Mouse (Mus musculus) macrophage (primary cell): Measurements from ENCODE around the gene Lmx1b. TPM values are rescaled to one million over a fixed set of nuclear protein-coding genes. Genes with fewer than 3 reads are reported as not detected.

Source experiments
- H3K27ac ChIP-seq: fragments of 350-480 bp; formaldehyde crosslinking; 2 replicates; pipeline ENCODE4 v1.9.0; 2021
- H3K36me3 ChIP-seq: fragments of 350-480 bp; formaldehyde crosslinking; 2 replicates; pipeline ENCODE4 v1.9.0; 2021; ENCODE audit errors: inconsistent target
- H3K4me3 ChIP-seq: fragments of 350-480 bp; formaldehyde crosslinking; 2 replicates; pipeline ENCODE4 v1.9.0; 2021; ENCODE audit errors: inconsistent target
- H3K79me2 ChIP-seq: fragments of 350-480 bp; formaldehyde crosslinking; 2 replicates; pipeline ENCODE4 v1.9.0; 2021; ENCODE audit errors: inconsistent target
- WGBS: methylation state at CpG from one replicate; pipeline ENCODE4 v1.1.7; 2026; ENCODE audit warnings: inconsistent platforms; ENCODE audit not compliant: missing documents; 5-methylcytosine and 5-hydroxymethylcytosine counted together
- polyA plus RNA-seq: library from polyadenylated mRNA; stranded (reverse); fragments of 250-400 nt; gene quantifications from 3 replicates; pipeline ENCODE4 v1.2.4, GENCODE M21; 2018; ENCODE audit warnings: inconsistent platforms

The Lmx1b gene
- polyA plus RNA-seq, 1 experiment from 2014 or later = not detected

GRCm38 (mm10) chr2:33658602-33659287 is 18.4 kb upstream of the Lmx1b start:
- Histone ChIP-seq H3K79me2 (no peaks in the 10 kb centered on the region), H3K4me3 (no peak overlapping the region), H3K27ac (no peak overlapping the region), H3K36me3 (no peaks in the 10 kb centered on the region)
- WGBS = 34% methylated on average over 8 of the region's 12 CpGs

DNA sequence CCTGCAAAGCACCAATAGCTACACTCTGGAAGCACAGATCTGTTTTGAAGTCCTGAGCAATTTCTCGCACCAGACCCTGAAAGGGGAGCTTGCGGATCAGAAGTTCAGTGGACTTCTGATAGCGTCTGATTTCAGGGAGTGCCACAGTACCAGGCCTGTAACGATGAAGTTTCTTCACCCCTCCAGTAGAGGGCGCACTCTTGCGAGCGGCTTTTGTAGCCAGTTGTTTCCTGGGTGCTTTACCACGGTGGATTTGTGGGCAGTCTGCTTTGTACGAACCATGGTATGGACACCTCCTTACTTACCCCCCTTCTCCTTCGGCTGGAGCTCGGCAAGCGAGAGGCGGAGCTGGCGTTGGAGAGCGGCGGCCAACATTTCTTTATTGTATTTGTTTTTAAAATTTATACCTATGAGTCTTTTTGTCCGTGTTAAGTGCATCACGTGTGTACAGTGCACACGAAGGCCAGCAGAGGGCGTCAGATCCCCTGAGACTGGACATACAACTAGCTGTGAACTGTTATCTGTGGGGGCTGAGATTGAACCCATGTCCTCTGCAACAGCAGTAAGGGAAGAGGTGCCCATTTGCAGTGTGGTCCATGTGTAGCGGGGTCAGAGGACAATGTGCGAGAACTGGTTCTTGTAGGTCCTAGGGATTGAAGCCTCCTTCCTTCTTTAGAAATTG is 12.3 kb upstream of the Lmx1b start:
- Histone ChIP-seq H3K79me2 (no peaks in the 10 kb centered on the region), H3K27ac (no peak overlapping the region), H3K36me3 (no peaks in the 10 kb centered on the region), H3K4me3 (no peak overlapping the region)
- WGBS = 83% methylated on average over 19 of the region's 22 CpGs

DNA sequence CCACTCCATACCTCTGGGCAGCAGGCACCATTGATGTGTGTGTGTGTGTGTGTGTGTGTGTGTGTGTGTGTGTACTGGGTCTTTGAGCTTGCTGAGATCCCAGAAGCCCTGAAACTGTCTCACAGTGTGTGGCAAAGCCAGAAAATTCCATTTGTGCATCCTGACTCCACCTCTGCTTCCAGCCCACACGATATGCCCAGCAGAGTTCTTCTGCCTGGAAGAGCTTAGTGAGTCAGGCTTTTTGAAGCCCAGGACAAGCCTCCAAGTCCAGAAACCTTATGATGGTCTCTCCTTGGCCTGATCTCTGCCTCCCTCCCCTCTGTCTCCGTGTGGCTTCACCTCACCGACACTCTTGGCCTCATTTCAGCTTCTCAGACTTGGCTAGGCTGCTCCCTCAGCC is 9.1 kb upstream of the Lmx1b start:
- H3K27ac ChIP-seq = no peak overlapping the region
- WGBS = 80% methylated on average over 3 of the region's 3 CpGs

GRCm38 (mm10) chr2:33648894-33649293 is 8.6 kb upstream of the Lmx1b start:
- Histone ChIP-seq H3K36me3 (no peaks in the 10 kb centered on the region), H3K79me2 (no peaks in the 10 kb centered on the region), H3K4me3 (no peak overlapping the region), H3K27ac (no peak overlapping the region)
- WGBS = 79% methylated on average over 4 of the region's 4 CpGs

More for the DNA sequence above, 9.1 kb upstream of the Lmx1b start:
- H3K36me3 ChIP-seq = no peaks in the 10 kb centered on the region
- H3K79me2 ChIP-seq = no peaks in the 10 kb centered on the region
- H3K4me3 ChIP-seq = no peak overlapping the region

GRCm38 (mm10) chr2:33646283-33646550 is 5.9 kb upstream of the Lmx1b start:
- H3K4me3 ChIP-seq = no peak overlapping the region
- no peaks in the 10 kb centered on the region for H3K36me3 ChIP-seq
- no peak overlapping the region for H3K27ac ChIP-seq
- 6% methylated on average over 3 of the region's 3 CpGs for WGBS
- no peaks in the 10 kb centered on the region for H3K79me2 ChIP-seq

GRCm38 (mm10) chr2:33645538-33646282 is 5.4 kb upstream of the Lmx1b start:
- H3K79me2 ChIP-seq = no peaks in the 10 kb centered on the region
- WGBS = 2% methylated on average over 15 of the region's 15 CpGs
- no peak overlapping the region for H3K4me3 ChIP-seq
- no peak overlapping the region for H3K27ac ChIP-seq
- H3K36me3 ChIP-seq = no peaks in the 10 kb centered on the region

DNA sequence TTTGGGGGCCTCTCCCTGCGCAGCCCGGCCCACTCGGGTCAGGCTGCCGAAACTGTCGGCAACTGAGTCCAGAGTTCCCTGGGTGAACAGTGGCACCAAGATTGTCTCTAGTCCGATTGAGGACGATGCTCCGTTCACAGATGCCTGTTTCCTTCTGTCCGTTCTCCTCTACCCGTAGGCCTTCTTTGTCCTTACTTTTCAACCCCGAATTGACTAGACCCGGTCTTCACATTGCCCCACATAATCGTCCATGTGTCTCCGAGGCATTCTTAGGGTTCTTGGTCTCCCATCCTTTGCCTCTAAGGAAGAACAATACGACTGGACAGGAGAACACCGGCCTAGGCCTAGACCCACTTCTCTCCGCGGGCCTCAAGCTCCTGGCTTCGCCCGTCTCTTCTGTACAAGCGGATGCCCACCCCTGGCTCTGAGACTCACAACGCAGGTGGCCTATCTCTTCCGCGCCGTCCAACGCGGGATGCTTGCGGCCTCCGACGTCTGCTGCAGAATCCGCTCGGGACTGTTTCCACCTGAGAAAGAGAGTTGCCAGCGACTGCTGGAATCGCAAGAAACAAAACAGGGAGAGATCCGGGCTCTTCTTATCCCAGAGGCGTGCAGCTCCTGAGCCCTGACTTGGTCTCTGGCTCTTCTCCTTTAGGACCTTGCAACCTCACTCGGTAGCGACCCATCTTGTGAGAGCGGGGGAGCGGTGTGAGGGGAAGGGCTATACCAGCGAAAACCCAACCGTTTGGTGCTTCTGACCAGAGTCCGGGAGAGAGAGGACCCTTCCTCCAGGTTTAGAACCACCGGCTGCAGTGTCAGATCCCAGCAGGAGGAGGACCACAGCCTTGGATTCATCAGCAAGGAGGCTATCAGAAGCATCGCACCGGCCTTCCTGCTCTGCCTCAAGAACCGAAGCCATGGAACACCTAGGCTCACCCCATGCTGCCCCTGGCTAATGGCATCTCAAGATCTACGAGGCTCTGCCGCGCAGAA is 3.7 kb upstream of the Lmx1b start:
- no peaks in the 10 kb centered on the region for H3K36me3 ChIP-seq
- H3K27ac ChIP-seq = no peak overlapping the region
- no peaks in the 10 kb centered on the region for H3K79me2 ChIP-seq
- H3K4me3 ChIP-seq = no peak overlapping the region
- 16% methylated on average over 50 of the region's 50 CpGs for WGBS

DNA sequence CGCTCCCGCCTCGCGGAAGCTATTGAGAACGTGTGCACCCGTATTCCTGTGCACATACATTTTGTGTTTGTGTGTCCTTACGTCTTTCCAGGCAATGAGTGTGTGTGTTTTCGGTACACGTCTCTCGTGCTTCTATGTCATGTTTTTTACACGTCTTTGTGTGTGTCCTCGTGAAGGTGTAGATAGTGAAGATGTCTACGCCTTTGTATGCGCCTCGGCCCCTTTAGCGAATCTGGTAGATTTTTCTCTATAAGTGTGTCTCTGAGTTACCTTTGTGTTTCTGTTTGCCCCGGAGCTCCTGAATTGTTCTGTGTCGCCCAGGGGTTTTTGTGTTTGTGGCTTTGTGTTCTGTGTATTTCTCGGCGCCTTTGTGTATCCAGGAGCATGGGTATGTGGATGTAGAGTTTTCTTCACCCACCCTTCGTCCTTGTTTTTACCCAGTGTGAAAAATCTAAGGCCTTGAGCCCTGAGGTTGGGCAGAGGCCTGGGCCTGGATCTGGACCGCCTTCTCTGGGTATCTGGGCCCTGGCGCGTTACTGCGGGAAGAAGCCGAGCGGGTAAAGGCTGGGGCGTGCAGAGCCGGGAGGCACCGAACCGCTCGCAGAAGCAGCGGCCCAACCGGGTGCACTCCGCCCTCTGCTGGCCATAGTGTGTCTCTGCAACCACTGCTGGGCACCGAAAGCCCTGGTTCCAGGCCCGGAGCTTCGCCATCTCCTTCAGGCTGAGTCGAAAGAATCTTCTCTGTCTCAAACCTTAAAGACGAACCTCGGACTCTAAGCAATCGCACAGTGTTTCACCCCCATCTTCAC is 2.5 kb upstream of the Lmx1b start:
- 7% methylated on average over 42 of the region's 42 CpGs for WGBS
- H3K4me3 ChIP-seq = no peak overlapping the region

DNA sequence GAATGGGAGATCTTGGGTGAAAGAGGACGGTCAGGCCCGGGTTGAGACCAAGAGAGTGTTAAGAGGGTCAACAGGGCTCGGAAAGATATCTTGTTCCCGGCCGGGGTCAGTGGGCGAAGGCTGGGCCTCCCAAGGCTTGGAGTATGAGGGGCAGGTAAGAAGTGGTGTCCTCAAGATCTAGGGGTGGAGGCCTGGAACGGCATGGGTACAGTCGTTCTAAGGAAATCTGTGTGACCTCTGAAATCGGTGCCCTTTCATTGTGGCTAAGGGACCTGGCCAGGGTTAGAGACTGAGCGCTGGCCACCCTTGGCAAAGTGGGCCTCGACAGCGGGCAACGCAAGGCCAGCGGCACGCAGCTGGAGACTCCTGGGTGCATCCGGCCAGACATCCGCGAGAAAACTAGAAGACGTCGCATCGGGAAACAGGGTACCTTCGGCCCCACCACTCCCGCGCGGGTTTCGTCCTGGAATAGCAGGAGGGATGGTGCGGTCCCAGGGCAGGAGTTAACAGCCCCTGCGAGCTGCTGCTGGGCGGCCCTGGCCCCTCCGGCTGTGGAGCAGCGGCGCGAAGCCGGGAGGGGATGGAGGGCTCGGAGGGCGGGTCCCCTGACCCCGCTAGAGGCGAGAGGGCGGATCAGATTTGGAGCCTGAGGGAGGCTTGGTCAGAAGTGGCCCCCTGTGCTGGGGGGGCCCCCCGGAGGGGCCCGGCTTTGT is 1.7 kb upstream of the Lmx1b start:
- 6% methylated on average over 41 of the region's 41 CpGs for WGBS
- H3K4me3 ChIP-seq = no peak overlapping the region

More for the DNA sequence above, 2.5 kb upstream of the Lmx1b start:
- Histone ChIP-seq H3K79me2 (no peaks in the 10 kb centered on the region), H3K36me3 (no peaks in the 10 kb centered on the region), H3K27ac (no peak overlapping the region)

GRCm38 (mm10) chr2:33640978-33641858 is 907 bp upstream of the Lmx1b start:
- Histone ChIP-seq H3K4me3 (no peak overlapping the region), H3K36me3 (no peaks in the 10 kb centered on the region), H3K79me2 (no peaks in the 10 kb centered on the region), H3K27ac (no peak overlapping the region)
- 5% methylated on average over 42 of the region's 56 CpGs for WGBS

More for the DNA sequence above, 1.7 kb upstream of the Lmx1b start:
- H3K36me3 ChIP-seq = no peaks in the 10 kb centered on the region
- no peak overlapping the region for H3K27ac ChIP-seq
- H3K79me2 ChIP-seq = no peaks in the 10 kb centered on the region

DNA sequence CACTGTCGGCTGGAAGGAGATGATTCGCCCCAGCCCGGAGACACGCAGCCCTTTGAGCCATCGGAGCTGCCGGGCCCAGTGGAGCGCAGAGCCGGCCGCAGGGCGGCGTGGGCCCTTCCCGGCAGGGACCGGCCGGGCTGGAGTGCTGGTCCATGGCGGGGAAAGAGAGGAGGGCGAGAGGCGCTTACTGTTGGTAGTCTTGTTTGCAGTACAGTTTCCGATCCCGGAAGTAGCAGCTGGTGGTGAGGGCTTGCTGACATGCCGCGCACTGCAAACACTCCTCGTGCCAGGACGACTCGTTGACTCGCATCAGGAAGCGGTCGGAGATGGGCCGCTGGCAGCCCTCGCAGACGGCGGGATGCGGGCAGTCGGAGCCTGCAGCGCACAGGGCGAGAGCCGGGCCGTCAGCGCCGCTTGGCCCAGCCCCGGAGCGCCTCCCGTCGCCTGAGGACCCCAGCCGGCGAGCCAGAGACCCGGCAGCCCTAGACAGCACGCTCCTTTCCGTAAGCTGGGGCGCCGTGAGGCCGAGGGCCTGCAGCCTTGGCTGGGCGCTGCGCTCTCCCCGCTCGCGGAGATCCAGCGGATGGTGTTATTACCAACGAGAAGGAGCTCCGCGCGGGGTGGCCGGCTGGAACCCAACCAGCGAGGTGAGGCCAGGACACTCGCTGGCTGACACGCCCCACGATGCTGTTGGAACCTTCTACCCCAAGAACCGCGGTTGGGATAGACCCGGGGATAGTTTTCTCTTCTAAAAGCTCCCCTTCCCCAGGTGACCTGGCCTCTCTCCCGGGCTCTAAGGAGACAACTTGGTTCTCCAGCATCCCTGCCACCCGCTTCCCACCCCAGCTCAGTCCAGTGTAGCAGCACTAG is 775 bp downstream of the Lmx1b start:
- under 1% methylated on average over 63 of the region's 71 CpGs for WGBS
- Histone ChIP-seq H3K4me3 (no peak overlapping the region), H3K36me3 (no peaks in the 10 kb centered on the region), H3K27ac (no peak overlapping the region), H3K79me2 (no peaks in the 10 kb centered on the region)
